Mouse (Mus musculus): ENCODE data around the gene Sypl. TPM values are rescaled to one million over a fixed set of nuclear protein-coding genes. Genes with fewer than 3 reads are reported as not detected.

Sypl gene
- polyA plus RNA-seq, 1 experiment from 2014 or later, result 105 TPM

DNA sequence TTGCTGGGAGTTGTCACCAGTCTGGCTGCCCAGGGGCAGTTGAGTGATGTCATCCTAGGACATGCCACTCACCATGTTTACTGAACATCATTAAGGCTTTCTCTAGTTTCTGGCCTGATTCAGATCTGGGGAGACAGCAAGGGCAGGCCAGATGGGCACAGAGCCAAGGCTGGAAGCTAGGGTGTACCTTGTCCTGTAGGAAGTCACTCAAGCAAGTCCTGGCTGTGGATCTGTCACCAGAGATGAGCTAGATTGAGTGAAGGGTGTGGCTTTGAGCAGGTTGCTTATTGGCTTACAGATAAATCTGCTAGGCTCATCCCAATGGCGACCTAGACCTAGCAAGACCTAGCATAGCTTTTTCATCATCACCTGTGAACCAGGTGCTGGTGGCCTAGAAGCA, 61.4 kb downstream of the Sypl start:
- Histone ChIP-seq H3K36me3 (ENCODE audit: control insufficient read depth, insufficient read depth, low read length) (no peaks in the 10 kb centered on the region), H3K27ac (replicated peaks in 1 of 2; ENCODE audit: control insufficient read depth in 1 of 2, insufficient read depth in 1 of 2, low read depth in 2 of 2, low read length in 2 of 2) (no peak overlapping the region), H3K9me3 (ENCODE audit: control insufficient read depth, low read length) (no peaks in the 10 kb centered on the region), H3K4me3 (ENCODE audit: control insufficient read depth in 1 of 2, insufficient read depth in 1 of 2, low read depth in 1 of 2, low read length in 2 of 2) (no peak overlapping the region), H3K9ac (ENCODE audit: low read length) (no peak overlapping the region), H3K27me3 (ENCODE audit: control insufficient read depth, insufficient read depth, low read length) (peaks cover 4% of the 10 kb centered on the region; the same call in 1 of the 2 replicates), H3K4me1 (ENCODE audit: control insufficient read depth in 2 of 2, insufficient read depth in 2 of 2, low read length in 2 of 2) (no peaks in the 10 kb centered on the region), H3K4me2 (ENCODE audit: low read length) (no peak overlapping the region)
- WGBS, result 50% methylated on average over 1 of the region's 1 CpGs
- no peak for ATAC-seq (ENCODE audit: insufficient number of reproducible peaks, insufficient read depth, low FRiP score, low read depth)

DNA sequence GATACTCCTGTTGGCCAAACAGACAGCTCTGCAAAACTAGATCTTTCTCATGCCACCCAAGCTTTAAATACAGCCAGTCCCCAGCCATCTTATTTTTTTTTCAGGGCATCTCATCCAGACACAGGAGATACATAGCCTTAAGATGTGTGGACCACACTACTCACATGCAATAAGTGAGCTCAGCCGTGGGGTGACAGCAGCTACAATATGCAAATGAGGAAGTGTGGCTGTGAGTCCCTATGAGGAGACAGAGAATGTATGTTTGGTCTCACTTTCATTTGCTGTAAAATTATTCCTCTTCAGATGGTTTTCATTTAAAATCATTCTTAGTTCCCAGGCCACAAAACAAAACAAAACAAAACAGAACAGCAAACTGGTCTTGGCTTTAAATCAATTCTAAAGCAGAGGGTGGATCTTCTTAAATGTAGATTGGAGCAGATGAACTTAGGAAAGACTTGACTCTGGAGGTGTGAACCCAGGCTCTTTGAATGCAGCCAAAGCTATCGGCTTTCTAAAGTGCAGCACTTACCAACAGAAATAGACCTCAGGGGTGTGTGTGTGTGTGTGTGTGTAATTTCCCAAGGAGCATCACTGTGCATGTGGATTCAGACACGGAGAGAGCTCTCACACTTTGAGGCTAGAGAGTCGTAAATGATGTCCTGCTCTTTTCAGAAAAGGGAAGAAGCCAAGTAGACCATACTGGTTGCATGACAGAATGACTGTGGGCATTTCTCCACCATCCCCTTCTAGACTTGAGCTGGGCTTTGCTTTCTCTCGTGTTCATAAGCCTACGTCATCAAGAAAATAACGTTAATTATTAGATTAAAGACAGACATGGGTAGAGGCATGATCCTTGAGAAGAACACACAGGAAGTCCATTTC, 63.4 kb downstream of the Sypl start:
- Histone ChIP-seq H3K4me1 (ENCODE audit: control insufficient read depth in 2 of 2, insufficient read depth in 2 of 2, low read length in 2 of 2) (no peaks in the 10 kb centered on the region), H3K4me3 (ENCODE audit: control insufficient read depth in 1 of 2, insufficient read depth in 1 of 2, low read depth in 1 of 2, low read length in 2 of 2) (no peak overlapping the region), H3K36me3 (ENCODE audit: control insufficient read depth, insufficient read depth, low read length) (no peaks in the 10 kb centered on the region), H3K9ac (ENCODE audit: low read length) (no peak overlapping the region), H3K27me3 (ENCODE audit: control insufficient read depth, insufficient read depth, low read length) (peaks cover 4% of the 10 kb centered on the region; the same call in 1 of the 2 replicates), H3K9me3 (ENCODE audit: control insufficient read depth, low read length) (no peaks in the 10 kb centered on the region), H3K27ac (replicated peaks in 1 of 2; ENCODE audit: control insufficient read depth in 1 of 2, insufficient read depth in 1 of 2, low read depth in 2 of 2, low read length in 2 of 2) (no peak overlapping the region), H3K4me2 (ENCODE audit: low read length) (no peak overlapping the region)
- WGBS, result 64% methylated on average over 7 of the region's 7 CpGs
- ATAC-seq (ENCODE audit: insufficient number of reproducible peaks, insufficient read depth, low FRiP score, low read depth), result no peak

DNA sequence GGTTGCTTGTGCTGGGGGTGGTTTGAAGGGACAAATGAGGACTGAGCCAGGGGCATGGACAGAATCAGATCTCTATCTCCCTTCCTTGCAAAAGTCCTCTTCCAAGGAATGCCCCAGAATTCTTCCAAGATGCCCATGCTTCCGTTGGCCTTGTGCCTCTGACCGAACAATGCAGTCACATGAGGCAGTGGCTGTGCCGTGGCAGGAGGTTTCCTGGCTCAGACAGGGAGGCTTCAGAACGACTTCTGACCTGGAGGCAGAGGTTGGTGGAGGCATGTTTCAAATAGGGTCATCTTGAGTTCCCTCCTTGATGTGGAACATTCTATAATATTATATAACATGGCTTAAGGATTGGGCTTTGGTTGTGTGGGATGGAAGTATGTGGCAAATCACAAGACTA, 64.9 kb downstream of the Sypl start:
- H3K27me3 ChIP-seq (ENCODE audit: control insufficient read depth, insufficient read depth, low read length), result peaks cover 4% of the 10 kb centered on the region; the same call in 1 of the 2 replicates
- no peak overlapping the region for H3K27ac ChIP-seq (replicated peaks in 1 of 2; ENCODE audit: control insufficient read depth in 1 of 2, insufficient read depth in 1 of 2, low read depth in 2 of 2, low read length in 2 of 2)
- no peak for ATAC-seq (ENCODE audit: insufficient number of reproducible peaks, insufficient read depth, low FRiP score, low read depth)
- no peaks in the 10 kb centered on the region for H3K36me3 ChIP-seq (ENCODE audit: control insufficient read depth, insufficient read depth, low read length)
- no peak overlapping the region for H3K4me3 ChIP-seq (ENCODE audit: control insufficient read depth in 1 of 2, insufficient read depth in 1 of 2, low read depth in 1 of 2, low read length in 2 of 2)
- WGBS, result 57% methylated on average over 4 of the region's 4 CpGs
- no peak overlapping the region for H3K4me2 ChIP-seq (ENCODE audit: low read length)
- no peak overlapping the region for H3K9ac ChIP-seq (ENCODE audit: low read length)
- H3K4me1 ChIP-seq (ENCODE audit: control insufficient read depth in 2 of 2, insufficient read depth in 2 of 2, low read length in 2 of 2), result no peaks in the 10 kb centered on the region
- H3K9me3 ChIP-seq (ENCODE audit: control insufficient read depth, low read length), result no peaks in the 10 kb centered on the region

DNA sequence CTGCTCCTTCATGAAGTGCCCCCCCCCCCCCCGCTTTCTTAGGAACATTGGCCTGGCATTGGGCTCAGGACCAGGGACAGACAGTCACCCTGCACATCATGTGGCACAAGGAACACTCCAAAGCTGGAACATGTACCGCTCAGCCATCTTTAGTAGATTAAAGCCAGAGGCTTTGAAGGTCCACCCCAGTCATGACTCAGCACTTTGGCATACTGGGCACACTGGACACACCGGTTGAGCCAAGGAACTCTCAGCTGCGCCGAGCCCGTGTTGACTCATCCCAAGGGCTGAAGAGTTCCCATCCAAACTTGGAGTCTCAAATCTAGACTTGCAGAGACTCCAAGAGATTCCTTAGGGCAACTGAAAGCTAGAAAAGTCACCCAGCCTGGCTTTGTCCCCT, 66.3 kb downstream of the Sypl start:
- Histone ChIP-seq H3K4me3 (ENCODE audit: control insufficient read depth in 1 of 2, insufficient read depth in 1 of 2, low read depth in 1 of 2, low read length in 2 of 2) (no peak overlapping the region), H3K27me3 (ENCODE audit: control insufficient read depth, insufficient read depth, low read length) (peaks cover 3% of the 10 kb centered on the region; the same call in 1 of the 2 replicates), H3K27ac (replicated peaks in 1 of 2; ENCODE audit: control insufficient read depth in 1 of 2, insufficient read depth in 1 of 2, low read depth in 2 of 2, low read length in 2 of 2) (no peak overlapping the region), H3K4me2 (ENCODE audit: low read length) (no peak overlapping the region), H3K9ac (ENCODE audit: low read length) (no peak overlapping the region), H3K4me1 (ENCODE audit: control insufficient read depth in 2 of 2, insufficient read depth in 2 of 2, low read length in 2 of 2) (no peaks in the 10 kb centered on the region), H3K36me3 (ENCODE audit: control insufficient read depth, insufficient read depth, low read length) (no peaks in the 10 kb centered on the region), H3K9me3 (ENCODE audit: control insufficient read depth, low read length) (no peaks in the 10 kb centered on the region)
- 77% methylated on average over 6 of the region's 6 CpGs for WGBS
- ATAC-seq (ENCODE audit: insufficient number of reproducible peaks, insufficient read depth, low FRiP score, low read depth), result no peak

DNA sequence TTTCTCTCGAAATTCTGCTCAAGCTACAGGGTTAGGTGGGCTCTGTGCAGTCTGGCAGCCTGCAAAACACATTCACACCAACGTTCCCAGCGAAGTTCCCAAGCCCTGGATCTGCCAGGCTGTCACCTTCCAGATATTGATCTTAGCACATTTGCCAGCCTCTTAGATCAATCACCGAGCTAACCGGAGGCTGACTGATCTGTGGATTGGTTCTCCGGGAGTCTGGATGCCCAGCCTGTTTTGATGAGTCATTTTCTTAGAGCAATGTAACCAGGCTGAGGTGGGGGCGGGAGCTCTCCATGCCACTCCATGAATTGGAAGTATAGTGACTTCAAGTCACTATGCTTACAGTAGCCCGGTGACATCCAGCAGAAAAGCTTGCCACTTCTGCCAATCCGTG, 67.4 kb downstream of the Sypl start:
- 71% methylated on average over 9 of the region's 9 CpGs for WGBS
- Histone ChIP-seq H3K9ac (ENCODE audit: low read length) (no peak overlapping the region), H3K27me3 (ENCODE audit: control insufficient read depth, insufficient read depth, low read length) (no peaks in the 10 kb centered on the region; the same call in 1 of the 2 replicates), H3K27ac (replicated peaks in 1 of 2; ENCODE audit: control insufficient read depth in 1 of 2, insufficient read depth in 1 of 2, low read depth in 2 of 2, low read length in 2 of 2) (no peak overlapping the region), H3K9me3 (ENCODE audit: control insufficient read depth, low read length) (no peaks in the 10 kb centered on the region), H3K4me2 (ENCODE audit: low read length) (no peak overlapping the region), H3K36me3 (ENCODE audit: control insufficient read depth, insufficient read depth, low read length) (no peaks in the 10 kb centered on the region), H3K4me1 (ENCODE audit: control insufficient read depth in 2 of 2, insufficient read depth in 2 of 2, low read length in 2 of 2) (no peaks in the 10 kb centered on the region), H3K4me3 (ENCODE audit: control insufficient read depth in 1 of 2, insufficient read depth in 1 of 2, low read depth in 1 of 2, low read length in 2 of 2) (no peak overlapping the region)
- ATAC-seq (ENCODE audit: insufficient number of reproducible peaks, insufficient read depth, low FRiP score, low read depth), result no peak

DNA sequence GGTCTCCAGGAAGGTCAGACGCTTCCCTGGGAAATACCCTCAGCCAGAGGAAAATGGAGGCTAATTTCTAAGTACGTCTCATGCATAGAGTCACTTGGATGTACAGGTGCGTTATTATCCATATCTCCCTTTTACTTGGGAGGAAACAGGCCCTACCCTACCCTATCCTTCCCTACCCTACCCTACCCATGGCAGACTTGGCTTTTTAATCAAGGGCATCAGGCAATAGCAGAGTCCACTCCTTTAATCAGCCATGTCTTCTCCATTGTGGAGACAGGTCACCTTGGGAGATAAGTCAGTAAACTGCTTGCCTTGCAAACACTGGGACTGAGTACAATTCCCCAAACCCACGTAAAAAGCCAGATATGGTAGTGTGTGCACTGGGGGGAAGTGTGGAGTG, 68.1 kb downstream of the Sypl start:
- no peak overlapping the region for H3K27ac ChIP-seq (replicated peaks in 1 of 2; ENCODE audit: control insufficient read depth in 1 of 2, insufficient read depth in 1 of 2, low read depth in 2 of 2, low read length in 2 of 2)
- 78% methylated on average over 4 of the region's 4 CpGs for WGBS
- ATAC-seq (ENCODE audit: insufficient number of reproducible peaks, insufficient read depth, low FRiP score, low read depth), result no peak
- no peak overlapping the region for H3K4me2 ChIP-seq (ENCODE audit: low read length)
- H3K4me3 ChIP-seq (ENCODE audit: control insufficient read depth in 1 of 2, insufficient read depth in 1 of 2, low read depth in 1 of 2, low read length in 2 of 2), result no peak overlapping the region
- no peaks in the 10 kb centered on the region for H3K9me3 ChIP-seq (ENCODE audit: control insufficient read depth, low read length)
- H3K4me1 ChIP-seq (ENCODE audit: control insufficient read depth in 2 of 2, insufficient read depth in 2 of 2, low read length in 2 of 2), result no peaks in the 10 kb centered on the region
- no peaks in the 10 kb centered on the region; the same call in 1 of the 2 replicates for H3K27me3 ChIP-seq (ENCODE audit: control insufficient read depth, insufficient read depth, low read length)
- no peaks in the 10 kb centered on the region for H3K36me3 ChIP-seq (ENCODE audit: control insufficient read depth, insufficient read depth, low read length)
- H3K9ac ChIP-seq (ENCODE audit: low read length), result no peak overlapping the region

DNA sequence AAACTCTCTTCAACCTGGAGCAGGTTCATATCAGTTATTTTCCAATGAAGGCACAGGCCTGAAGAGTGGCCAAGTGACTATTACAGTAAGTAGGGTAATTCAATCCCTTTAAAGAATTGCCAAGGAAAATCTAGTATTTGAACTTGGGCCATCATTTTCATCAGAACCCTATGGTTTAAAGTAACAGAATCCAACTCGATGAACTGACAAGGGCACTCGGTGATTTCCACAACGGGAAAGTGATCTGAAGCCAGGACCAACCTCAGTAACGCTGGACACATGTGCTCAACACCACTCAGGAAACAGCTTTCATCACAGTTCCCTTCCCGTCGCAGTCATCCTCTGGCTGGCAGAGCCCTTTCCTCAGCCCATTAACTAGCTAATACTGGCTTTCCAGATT, 70.8 kb downstream of the Sypl start:
- peaks cover 9 to 11% of the 10 kb centered on the region in 2 experiments; a peak in 3 of 4 replicates for H3K4me1 ChIP-seq (ENCODE audit: control insufficient read depth in 2 of 2, insufficient read depth in 2 of 2, low read length in 2 of 2)
- no peaks in the 10 kb centered on the region for H3K9me3 ChIP-seq (ENCODE audit: control insufficient read depth, low read length)
- H3K4me3 ChIP-seq (ENCODE audit: control insufficient read depth in 1 of 2, insufficient read depth in 1 of 2, low read depth in 1 of 2, low read length in 2 of 2), result no peak overlapping the region
- H3K27ac ChIP-seq (replicated peaks in 1 of 2; ENCODE audit: control insufficient read depth in 1 of 2, insufficient read depth in 1 of 2, low read depth in 2 of 2, low read length in 2 of 2), result no peak overlapping the region
- no peak for ATAC-seq (ENCODE audit: insufficient number of reproducible peaks, insufficient read depth, low FRiP score, low read depth)
- no peaks in the 10 kb centered on the region for H3K36me3 ChIP-seq (ENCODE audit: control insufficient read depth, insufficient read depth, low read length)
- H3K4me2 ChIP-seq (ENCODE audit: low read length), result no peak overlapping the region
- WGBS, result 45% methylated on average over 6 of the region's 6 CpGs
- no peak overlapping the region for H3K9ac ChIP-seq (ENCODE audit: low read length)
- no peaks in the 10 kb centered on the region for H3K27me3 ChIP-seq (ENCODE audit: control insufficient read depth, insufficient read depth, low read length)
